Mouse (Mus musculus): ENCODE measurements around the gene Arhgap33. TPM values are rescaled to one million over a fixed set of nuclear protein-coding genes. Genes with fewer than 3 reads are reported as not detected.

Gene Arhgap33
- polyA plus RNA-seq (2017; shearing (Covaris generic)): 1 to 10 TPM in 1 of 3 experiments, under 1 TPM in 2; 0.28 to 1.1 (median 0.91) TPM

GRCm38 (mm10) chr7:30534633-30535577 lies at the start of gene Arhgap33:
Arhgap33 (minus strand) TSS chr7:30535060.
- peak; percentile 95 for ATAC-seq

DNA sequence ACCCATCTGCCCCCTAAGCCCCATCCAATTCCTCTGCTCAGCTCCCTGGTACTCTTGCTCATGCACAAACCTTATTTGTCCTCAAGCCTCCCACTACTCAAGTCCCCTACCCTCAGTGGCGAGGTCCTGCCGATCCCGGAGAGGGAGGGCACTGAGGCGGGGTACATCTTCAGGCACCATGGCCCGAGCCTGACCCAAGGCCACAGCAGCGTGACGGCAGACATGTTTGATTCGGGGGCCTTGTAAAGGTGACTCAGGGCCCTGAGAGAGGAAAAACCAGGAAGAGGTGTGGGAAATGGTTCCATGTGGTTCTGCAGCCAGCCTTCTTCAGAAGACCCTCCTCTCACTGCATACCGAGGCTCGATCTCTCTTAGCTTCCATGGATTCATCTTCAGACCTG lies 49.5 kb upstream of the Arhgap33 start:
- no peak for ATAC-seq

DNA sequence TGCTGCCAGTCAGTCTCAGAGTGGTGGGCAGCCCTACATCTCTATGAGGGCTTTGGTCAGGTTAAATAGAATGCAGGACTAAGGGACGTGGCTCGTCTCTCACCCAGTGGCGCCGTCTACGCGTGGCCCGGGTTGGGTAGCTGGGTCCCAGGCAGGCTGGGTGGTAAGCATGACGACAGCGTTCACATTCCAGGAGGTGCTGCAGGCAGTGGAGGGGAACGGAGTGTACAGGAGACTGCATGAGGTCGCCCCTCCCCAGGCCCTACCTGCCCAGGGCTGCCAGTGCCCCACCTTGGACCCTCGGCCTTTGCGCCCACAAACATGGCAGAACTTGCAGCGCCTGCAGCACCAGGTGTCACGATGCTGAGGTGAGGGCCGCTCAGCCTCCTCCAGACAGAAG lies 46.7 kb upstream of the Arhgap33 start:
- no peak for ATAC-seq

DNA sequence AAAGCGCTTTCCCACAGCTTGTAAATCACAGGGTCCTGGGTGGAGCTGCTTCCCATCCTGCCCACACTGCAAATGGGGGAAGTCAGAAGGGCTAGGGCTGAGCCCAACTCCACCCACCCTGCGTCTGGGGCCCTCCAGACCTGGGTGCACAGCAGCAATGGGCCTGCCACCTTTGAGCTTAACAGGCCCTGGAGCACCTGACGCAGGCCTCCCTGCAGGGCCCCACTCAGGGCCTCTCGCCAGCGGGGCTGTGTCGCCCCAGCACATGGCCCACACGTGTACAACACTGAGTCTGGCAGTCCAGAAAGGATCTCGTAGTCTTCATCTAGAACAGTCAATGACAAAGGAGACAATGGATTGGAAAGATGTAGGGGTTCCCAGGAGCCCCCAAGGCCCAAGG lies 45.1 kb upstream of the Arhgap33 start:
- no peak for ATAC-seq

DNA sequence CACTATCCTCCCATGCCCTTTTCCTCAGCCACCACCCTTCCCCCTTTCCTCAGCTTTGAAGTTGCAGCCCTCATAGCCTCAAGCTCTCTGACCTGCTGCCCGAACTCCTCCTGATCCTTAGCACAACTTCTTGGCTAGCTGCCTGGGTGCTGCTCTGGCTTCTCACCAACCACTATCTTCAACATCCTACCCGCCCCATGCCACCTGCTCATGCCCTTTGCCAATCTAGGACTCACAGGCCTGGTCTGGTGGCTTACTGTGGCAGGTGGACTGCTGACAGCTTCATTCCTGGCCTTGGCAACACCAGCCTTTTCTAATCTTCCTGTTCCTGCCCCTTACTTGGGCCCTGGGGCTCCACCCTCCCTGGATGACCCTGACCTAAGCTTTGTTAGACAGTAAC lies 38.1 kb upstream of the Arhgap33 start:
- no peak for ATAC-seq

GRCm38 (mm10) chr7:30572389-30572788 lies 37.5 kb upstream of the Arhgap33 start:
- ATAC-seq: no peak

DNA sequence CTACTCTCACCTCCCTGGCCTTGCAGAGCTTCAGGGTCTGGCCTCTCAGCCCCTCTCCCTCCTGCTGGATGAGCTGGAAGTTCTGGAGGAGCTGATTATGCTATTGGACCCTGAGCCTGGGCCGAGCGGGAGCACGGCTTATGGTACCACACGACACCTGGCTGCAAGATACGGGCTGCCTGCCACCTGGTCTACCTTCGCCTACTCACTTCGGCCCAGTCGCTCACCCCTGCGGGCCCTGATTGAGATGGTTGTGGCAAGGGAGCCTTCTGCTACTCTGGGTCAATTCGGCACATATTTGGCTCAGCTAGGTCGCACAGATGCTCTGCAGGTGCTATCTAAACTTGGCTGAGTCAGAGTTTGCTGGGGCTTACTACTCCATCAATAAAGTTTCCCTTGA lies 32.7 kb upstream of the Arhgap33 start:
- no peak for ATAC-seq

DNA sequence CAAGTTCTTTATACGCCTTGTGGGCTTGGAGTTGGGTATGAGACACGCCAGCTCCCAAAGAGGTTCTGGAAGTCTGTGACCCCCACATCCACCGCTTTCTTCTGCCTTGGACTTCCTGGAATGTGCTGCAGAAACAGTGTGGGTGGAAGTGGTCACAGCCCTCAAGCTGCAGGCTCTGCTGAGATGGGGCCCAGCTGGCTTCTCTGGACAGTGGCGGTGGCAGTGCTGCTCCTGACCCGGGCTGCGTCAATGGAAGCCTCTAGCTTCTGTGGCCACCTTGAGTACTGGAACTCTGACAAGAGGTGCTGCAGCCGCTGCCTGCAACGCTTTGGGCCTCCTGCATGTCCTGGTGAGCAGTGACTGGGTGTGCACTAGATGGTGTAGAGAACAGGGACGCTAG lies 31.2 kb upstream of the Arhgap33 start:
- ATAC-seq: no peak

DNA sequence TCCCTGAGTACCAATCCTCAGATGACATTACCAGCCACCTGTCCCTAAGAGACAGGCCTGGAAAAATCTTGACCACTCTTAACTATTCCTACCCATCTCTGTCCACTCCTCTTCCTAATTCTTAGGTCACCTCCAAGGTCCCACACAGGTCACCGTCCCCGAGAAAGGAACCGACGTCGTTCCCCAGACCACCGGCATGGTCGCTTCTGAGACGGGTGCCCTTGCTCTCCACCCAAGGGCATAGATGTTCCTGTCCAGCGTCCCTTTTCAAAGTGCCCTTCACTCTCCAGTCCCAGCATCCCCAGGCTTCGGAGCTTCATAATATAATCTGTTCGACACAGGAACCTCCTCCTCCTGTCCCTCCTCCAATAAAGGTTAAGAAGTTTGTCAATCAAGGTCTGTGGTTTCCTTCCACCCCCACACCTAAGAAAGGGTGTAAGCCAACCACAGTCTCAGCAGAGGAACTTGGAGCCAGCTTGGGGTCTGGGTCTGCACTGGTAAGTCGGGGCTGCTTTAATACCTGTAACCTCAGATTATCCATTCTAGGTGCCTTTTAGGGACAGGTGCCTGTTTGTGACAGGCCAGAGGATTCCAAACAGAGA lies 30.2 kb upstream of the Arhgap33 start, which contains the start of gene Igflr1:
TSS of gene Igflr1 (plus strand) at position 458 of the 602 bp plus-strand sequence.
- peak; percentile 54 for ATAC-seq

GRCm38 (mm10) chr7:30563906-30564280 lies 29.0 kb upstream of the Arhgap33 start:
- ATAC-seq: peak; percentile 48

GRCm38 (mm10) chr7:30563117-30563905 lies 28.5 kb upstream of the Arhgap33 start, which contains the start of the genes U2af1l4, Gm49396 and Psenen:
U2af1l4 (plus strand) TSS chr7:30563301.
Gm49396 (plus strand) TSS chr7:30563344.
Psenen (minus strand) TSS chr7:30563627.
- peak; percentile 69 for ATAC-seq

DNA sequence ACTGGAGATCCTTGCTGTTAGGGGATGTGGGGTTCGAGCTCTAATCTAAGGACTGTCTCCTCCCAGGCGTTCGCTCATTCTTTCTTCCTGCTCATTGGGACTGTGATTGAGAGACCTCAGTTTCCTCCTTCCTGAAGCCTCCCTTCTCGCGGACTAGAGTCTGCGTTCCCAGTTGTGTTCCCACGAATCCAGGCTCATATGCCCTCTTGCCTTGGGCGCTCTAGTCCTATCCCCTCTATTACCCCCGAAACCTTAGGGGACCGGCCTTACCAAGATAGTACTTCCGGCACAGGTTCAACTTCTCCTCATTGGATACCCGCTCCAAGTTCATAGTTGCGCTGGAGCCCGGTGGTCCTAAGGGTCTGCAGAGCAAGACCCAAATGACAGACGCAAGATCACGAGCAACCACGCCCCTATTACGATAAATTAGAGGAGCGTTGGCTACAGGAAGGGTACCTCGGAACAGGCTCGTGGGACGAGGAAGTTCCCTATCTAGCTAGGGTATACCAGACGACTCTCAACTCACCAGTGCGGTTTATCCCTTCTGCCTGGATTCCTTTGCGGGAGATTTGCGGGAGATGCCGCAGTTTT lies 27.8 kb upstream of the Arhgap33 start:
- ATAC-seq: no peak

GRCm38 (mm10) chr7:30560296-30560695 lies 25.4 kb upstream of the Arhgap33 start:
- ATAC-seq: no peak

DNA sequence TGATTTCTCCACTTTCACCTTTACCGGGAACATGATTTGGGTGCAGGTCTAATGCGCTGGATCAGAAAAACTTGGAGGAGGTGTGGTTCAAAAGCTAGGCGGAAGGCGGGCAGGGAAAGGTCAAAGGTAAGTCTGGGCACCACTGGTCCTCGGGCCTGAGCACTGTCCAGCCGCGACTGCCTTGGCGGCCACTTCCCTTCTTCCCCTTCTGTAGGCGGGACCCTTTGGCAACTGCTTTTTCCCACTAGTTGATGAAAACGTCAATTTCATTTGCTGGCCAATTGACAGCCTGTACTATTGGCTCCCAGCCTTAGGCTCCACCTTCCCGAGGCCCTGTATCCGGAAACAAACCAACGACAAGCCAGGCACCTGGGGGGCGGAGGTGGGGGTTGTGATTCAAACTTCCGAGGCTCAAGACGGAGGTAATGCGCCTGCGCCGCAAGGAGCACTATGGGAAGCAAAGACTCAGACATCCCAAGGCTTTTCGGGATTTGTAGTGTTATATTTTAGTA lies 24.6 kb upstream of the Arhgap33 start, which contains the start of gene Lin37:
TSS of gene Lin37 (minus strand) at position 396 of the 512 bp plus-strand sequence.
- peak; percentile 71 for ATAC-seq

- no peak for ATAC-seq
These were observed 24.0 kb upstream of the Arhgap33 start for GRCm38 (mm10) chr7:30558656-30559442.

- no peak for ATAC-seq
These were observed 23.1 kb upstream of the Arhgap33 start for GRCm38 (mm10) chr7:30557901-30558514.

DNA sequence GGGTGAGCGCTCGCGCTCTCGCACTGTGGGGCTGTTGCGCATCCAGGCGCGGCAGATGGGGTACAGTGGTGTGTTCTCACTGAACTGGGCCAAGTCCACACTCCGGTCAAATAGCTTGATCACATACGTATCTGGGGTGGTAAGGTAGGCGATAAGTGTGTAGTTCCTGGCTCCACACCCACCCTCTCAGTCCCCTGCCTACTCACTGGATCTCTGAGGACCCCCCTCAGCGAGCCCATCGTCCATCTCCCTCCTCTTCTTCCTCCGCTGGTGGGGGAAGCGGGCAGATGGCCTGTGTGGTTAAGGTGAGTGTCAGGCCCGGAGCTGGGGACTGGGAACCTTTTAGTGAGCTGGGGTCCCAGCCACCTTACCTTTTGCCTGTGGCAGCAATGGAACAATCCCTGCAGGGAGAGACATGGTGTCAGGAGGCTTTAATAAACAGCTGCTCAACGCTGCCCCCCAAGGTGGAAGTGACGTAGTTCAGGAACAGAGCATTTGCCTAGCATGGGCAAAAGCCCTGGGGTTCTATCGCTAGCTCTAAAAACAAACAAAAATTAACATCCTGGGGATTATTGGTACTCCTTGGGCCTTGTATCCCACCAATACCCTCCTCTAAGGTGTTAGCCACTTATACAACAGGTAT lies 22.2 kb upstream of the Arhgap33 start:
- no peak for ATAC-seq

DNA sequence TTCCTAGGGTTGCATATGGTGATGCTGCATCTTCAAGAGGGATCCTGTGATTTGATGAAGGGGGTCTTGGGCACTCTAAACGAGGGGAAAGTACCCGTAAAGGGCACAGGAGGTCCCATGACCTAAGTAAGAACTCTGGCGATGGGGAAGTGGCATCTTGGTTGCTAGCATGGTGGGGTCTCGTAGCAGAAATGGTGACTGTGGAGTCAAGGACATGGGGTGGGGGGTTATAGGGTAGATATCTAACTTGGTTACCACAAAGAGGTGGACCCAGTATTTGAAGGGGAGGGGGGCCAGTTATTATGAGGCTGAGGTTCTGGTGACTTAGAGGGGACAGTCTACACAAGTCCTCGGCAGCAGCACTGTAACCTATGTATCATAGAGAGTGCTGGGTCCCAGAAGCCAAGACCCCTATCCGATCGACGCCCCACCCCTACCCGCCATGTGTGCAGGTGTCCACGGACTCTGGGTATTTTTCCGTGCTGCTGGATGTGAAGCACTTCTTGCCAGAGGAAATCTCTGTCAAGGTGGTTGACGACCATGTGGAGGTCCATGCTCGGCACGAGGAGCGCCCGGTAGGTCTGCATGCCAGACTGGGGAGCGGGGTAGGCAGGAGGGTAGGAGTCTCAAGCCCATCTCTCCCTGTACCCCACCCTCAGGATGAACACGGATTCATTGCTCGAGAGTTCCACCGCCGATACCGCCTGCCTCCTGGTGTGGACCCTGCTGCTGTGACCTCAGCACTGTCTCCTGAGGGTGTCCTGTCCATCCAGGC lies 19.1 kb upstream of the Arhgap33 start:
- no peak for ATAC-seq

GRCm38 (mm10) chr7:30553021-30553589 lies 18.2 kb upstream of the Arhgap33 start:
- ATAC-seq: no peak

Data from inflammation-experienced regulatory T-cells, adult 6 months (primary cell).